Mouse (Mus musculus): ENCODE results near the gene Gatad2b.
"Not testable (repeated sequence)": the region's sequence is repeated elsewhere in the genome, so short reads cannot be mapped to it uniquely, and the experiment has no call there.

Gatad2b gene

GRCm38 (mm10) chr3:90292345-90293275 is at the start of gene Gatad2b:
TSS of gene Gatad2b (plus strand) at chr3:90293178.
- peak; percentile 98 to 99 for DNase-seq (ENCODE audit: low spot score in 2 of 2)

- no peak for DNase-seq (ENCODE audit: low spot score in 2 of 2)
Observed at GRCm38 (mm10) chr3:90245406-90245805, 47.6 kb upstream of the Gatad2b start.

DNA sequence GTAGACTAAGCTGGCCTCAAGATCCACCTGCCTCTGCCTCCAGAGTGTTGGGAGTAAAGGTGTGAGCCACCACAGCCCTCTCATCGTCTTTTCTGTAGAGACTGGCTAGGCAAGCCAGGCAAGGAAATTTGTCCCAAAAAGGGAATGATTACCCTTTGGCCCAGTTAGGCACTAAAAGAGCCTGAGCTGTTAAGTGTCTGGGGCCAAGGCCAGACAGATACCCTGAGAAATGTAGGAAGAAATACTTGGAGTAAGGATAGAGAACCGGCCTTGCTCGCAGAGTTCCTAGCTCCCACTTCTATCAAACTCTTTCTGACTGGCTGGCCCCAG is 45.4 kb upstream of the Gatad2b start:
- no peak for DNase-seq (ENCODE audit: low spot score in 2 of 2)

DNA sequence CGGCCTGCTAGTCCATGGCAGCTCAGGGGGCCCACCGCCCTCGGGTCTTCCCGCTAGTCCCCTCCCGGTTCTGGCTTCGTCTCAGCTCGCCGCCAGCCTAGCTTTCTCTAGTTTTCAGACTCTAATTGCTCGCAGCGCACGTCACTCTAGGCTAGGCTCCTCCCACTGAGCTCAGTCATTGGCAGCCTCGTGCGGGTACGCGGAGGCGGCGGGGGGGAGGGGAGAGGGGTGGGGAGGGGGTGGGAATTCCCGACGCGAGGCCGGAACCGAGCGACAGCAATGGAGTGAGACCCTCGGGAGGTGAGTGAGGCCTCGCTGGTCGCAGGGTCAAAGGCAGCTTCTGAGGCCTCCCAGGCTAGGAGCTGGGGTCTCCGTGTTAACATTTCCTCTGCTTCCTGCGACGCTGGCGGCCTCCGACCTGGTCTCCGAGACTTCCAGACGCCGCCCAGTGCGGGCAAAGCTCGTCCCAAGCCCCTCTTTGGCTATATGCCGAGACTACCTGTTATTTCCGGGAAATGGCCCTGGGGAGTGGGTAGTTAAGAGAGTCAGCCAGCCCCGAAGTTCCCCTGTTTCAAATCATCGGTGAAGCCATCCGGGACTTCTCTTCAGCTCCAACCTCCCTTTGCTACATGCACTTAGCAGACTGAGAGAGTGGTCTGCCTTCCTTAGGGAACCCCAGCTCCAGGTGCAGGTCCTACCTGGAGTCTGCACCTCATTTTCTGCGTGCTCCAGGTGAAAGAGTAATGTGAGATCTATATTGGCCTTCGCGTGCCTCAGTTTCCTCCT is 44.8 kb upstream of the Gatad2b start, which contains the start of gene Slc39a1:
Slc39a1 (plus strand) TSS at position 213 of the 786 bp plus-strand sequence.
- DNase-seq (ENCODE audit: low spot score in 2 of 2), result peak; percentile 79 to 83

DNA sequence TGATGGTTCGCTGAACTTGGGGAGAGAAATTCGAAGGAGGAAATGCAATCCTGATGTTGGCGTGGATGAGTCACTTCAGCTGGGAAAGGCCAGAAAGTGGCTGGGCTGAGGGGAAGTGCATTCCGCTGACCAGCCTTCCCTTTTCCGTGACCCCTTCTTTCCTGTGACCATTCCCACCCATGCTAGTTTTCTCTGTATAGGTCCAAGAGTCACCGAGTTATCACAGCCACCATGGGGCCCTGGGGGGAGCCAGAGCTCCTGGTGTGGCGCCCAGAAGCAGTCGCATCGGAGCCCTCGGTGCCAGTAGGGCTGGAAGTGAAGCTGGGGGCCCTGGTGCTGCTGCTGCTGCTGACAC is 44.3 kb upstream of the Gatad2b start:
- DNase-seq (ENCODE audit: low spot score in 2 of 2), result peak in 1 of 2 experiments; percentile 9

DNA sequence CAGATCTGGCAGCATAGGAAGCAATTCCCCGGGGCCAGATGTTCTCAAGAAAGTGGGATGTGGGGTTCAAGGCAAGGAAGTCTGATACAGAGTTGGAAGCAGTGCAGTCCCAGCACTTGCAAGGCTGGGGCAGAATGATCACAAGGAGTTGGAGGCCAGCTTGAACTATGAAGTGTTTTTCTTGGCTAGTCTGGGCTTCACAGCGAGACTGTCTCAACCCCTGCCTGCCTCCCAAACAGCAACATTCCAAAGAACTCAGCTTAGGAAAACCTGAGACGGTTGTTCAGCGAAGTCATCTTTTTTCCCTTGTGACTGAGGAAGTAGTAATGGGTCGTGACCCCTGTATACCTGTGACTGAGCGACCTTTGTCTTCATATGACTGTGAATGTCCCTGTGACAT is 42.2 kb upstream of the Gatad2b start:
- DNase-seq (ENCODE audit: low spot score in 2 of 2), result no peak

DNA sequence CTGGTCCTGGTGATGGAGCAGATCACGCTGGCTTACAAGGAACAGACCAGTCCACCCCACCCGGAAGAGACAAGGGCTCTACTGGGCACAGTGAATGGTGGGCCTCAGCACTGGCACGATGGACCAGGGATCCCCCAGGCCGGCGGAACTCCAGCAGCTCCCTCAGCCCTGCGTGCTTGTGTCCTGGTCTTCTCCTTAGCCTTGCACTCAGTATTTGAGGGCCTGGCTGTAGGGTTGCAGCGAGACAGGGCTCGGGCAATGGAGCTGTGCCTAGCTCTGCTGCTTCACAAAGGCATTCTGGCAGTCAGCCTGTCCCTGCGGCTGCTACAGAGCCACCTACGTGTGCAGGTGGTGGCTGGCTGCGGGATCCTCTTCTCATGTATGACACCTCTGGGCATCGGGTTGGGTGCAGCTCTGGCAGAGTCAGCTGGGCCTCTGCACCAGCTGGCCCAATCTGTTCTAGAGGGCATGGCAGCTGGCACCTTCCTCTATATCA is 41.2 kb upstream of the Gatad2b start:
- DNase-seq (ENCODE audit: low spot score in 2 of 2), result not testable (repeated sequence)

DNA sequence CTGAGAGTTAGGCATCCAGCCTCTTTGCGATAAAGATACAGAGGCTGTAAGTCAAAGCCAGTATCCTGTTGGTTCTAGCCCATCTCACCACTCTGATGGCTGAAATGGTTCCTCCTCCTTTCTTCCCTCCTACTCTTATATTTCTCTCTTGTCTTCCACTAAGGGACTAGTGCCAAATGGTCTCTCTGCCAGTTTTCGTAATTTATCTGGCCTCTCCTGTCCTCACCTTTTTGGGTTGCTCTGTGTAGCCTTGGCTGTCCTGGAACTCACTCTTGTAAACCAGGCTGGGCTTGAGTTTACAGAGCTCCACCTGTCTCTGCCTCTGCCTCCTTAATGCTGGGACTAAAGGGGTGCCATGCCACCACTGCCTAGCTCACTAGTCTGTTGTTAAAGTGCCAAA is 40.3 kb upstream of the Gatad2b start:
- DNase-seq (ENCODE audit: low spot score in 2 of 2), result not testable (repeated sequence)

- DNase-seq (ENCODE audit: low spot score in 2 of 2), result not testable (repeated sequence)
Observed at GRCm38 (mm10) chr3:90253174-90253573, 39.8 kb upstream of the Gatad2b start.

GRCm38 (mm10) chr3:90253653-90254418 is 39.1 kb upstream of the Gatad2b start, which contains the start of gene Crtc2:
TSS of gene Crtc2 (plus strand) at chr3:90254163.
- peak; percentile 88 to 89 for DNase-seq (ENCODE audit: low spot score in 2 of 2)

GRCm38 (mm10) chr3:90254419-90255193 is 38.4 kb upstream of the Gatad2b start:
- peak; percentile 17 to 29 for DNase-seq (ENCODE audit: low spot score in 2 of 2)

GRCm38 (mm10) chr3:90255194-90255565 is 37.8 kb upstream of the Gatad2b start:
- no peak for DNase-seq (ENCODE audit: low spot score in 2 of 2)

DNA sequence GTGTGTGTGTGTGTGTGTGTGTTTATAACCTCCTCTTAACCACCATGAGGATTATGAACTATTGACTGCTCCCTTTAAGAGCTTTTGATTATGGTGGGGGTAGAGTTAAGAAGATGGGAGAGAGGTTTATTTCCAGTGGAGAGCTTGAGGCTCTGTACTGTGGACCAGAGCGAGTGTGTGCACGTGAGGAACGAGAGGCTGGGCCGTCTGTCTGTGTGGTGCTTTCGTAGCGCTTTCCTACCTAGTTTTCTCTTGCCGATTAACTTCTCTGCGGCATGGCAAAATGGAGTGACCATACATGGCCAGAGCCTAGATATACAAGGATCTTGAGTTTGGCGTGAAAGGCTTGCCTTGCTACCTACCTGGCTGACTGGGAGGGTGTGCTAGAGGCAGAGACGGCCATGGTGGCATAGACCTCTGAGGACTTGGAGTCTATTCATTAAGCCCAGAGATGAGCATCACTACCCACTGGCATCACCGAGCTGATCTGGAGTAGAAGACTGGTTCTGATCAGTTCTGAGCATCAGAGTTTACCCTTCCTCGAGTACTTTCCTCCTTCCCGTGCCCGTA is 37.1 kb upstream of the Gatad2b start:
- DNase-seq (ENCODE audit: low spot score in 2 of 2), result no peak

DNA sequence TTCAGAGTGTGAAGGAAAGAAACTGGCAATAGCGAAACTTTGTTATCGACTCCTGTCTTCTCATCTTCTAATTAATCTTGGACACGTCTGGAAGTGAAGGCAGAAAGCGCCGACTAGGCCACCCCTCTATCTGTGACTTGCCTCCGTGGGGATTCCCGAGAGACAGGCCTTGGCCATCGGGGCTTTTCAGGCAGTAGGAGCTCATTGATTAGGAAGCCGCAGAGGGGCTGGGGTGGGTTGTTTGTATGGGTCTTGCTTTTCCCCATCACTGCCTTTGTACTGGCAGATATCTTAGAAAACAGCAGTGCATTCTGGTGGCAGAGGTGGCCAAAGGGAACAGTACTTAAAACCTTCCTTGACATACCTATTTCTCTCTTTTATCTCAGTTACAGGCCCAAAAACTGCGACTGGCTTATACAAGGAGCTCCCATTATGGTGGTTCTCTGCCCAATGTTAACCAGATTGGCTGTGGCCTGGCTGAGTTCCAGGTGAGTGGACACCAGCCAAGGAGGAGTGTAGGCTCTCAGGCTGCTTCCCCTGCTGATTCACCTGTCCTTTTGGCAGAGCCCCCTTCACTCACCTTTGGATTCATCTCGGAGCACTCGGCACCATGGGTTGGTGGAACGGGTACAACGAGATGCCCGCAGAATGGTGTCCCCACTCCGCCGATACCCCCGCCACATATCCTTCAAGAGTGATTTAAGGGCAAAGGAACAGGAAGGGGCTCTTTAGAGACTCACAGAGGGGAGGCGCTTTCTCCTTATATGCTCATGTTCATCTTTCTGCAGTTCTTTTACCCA is 36.0 kb upstream of the Gatad2b start:
- no peak for DNase-seq (ENCODE audit: low spot score in 2 of 2)

- DNase-seq (ENCODE audit: low spot score in 2 of 2), result no peak
Observed at GRCm38 (mm10) chr3:90258521-90258920, 34.5 kb upstream of the Gatad2b start.

GRCm38 (mm10) chr3:90263121-90263771 is 29.7 kb upstream of the Gatad2b start:
- DNase-seq (ENCODE audit: low spot score in 2 of 2), result no peak

DNA sequence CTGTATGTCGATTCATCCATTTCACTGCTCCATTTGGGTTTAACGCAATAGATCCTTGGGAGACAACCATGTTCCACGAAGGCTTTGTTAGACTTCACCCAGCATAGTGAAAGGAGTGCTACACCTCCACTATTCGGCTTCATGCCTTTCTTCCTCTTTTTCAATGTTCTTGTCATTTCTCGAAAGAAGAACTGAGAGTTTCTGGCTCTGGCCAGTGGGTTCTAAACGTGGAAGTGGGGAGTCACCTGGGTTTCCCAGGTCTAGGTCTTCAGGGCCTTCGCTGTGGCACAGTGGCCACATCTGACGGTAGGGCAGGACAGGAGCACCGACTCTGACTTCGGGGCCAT is 28.3 kb upstream of the Gatad2b start:
- DNase-seq (ENCODE audit: low spot score in 2 of 2), result no peak

- DNase-seq (ENCODE audit: low spot score in 2 of 2), result peak; percentile 94 to 96
Observed at GRCm38 (mm10) chr3:90265034-90265931, 27.7 kb upstream of the Gatad2b start, which contains the start of gene Dennd4b. TSS of gene Dennd4b (plus strand) at chr3:90265185.
